Mouse (Mus musculus) myocyte (in vitro differentiated cells): ENCODE data around the gene Il4. TPM values are rescaled to one million over a fixed set of nuclear protein-coding genes. Genes with fewer than 3 reads are reported as not detected.

Source experiments
- H3K27me3 ChIP-seq: one replicate; pipeline ENCODE4 v1.6.1; 2011; ENCODE audit not compliant: control insufficient read depth, insufficient read depth, insufficient read length
- H3K36me3 ChIP-seq: one replicate; pipeline ENCODE4 v1.6.1; 2011; ENCODE audit not compliant: control insufficient read depth, insufficient read depth
- H3K4me2 ChIP-seq: one replicate; pipeline ENCODE4 v1.6.1; 2011; ENCODE audit warnings: low read depth, control low read depth
- H3K4me3 ChIP-seq: one replicate; pipeline ENCODE4 v1.5.1; 2011; ENCODE audit warnings: mild to moderate bottlenecking, control low read depth, moderate library complexity
- H3K79me2 ChIP-seq: one replicate; pipeline ENCODE4 v1.6.1; 2011; ENCODE audit not compliant: control insufficient read depth, insufficient read depth
- H3ac ChIP-seq: one replicate; pipeline ENCODE4 v1.6.1; 2011; ENCODE audit not compliant: control insufficient read depth, insufficient read length
- CEBPB ChIP-seq: IDR thresholded peaks from 2 replicates; pipeline ENCODE4 v1.6.1; 2011; ENCODE audit warnings: mild to moderate bottlenecking, moderate library complexity; ENCODE audit not compliant: poor library complexity, insufficient read depth, severe bottlenecking
- E2F4 ChIP-seq: IDR thresholded peaks from one replicate; pipeline ENCODE4 v1.6.1; 2011; ENCODE audit warnings: mild to moderate bottlenecking, control low read depth, moderate library complexity; ENCODE audit not compliant: insufficient read depth
- MAX ChIP-seq: IDR thresholded peaks from one replicate; pipeline ENCODE4 v1.6.1; 2011; ENCODE audit warnings: low read depth, mild to moderate bottlenecking, control low read depth
- MYOD1 ChIP-seq, 3 experiments: IDR thresholded peaks; one replicate each; pipeline ENCODE4 v1.6.1; 2011; ENCODE audit warnings: control low read depth in 2 of 3, low read depth in 2 of 3, mild to moderate bottlenecking in 2 of 3, moderate library complexity in 1 of 3; ENCODE audit not compliant: insufficient read length in 2 of 3, control insufficient read depth in 1 of 3
- MYOG ChIP-seq, 3 experiments: IDR thresholded peaks; one replicate each; pipeline ENCODE4 v1.6.1; 2011; ENCODE audit warnings: control low read depth in 2 of 3, low read depth in 2 of 3, mild to moderate bottlenecking in 2 of 3; ENCODE audit not compliant: insufficient read length in 2 of 3, control insufficient read depth in 1 of 3, insufficient read depth in 1 of 3
- POLR2A ChIP-seq: IDR thresholded peaks from one replicate; pipeline ENCODE4 v1.6.1; 2011; ENCODE audit warnings: low read depth, mild to moderate bottlenecking, control low read depth, moderate library complexity; ENCODE audit not compliant: insufficient read length
- POLR2AphosphoS2 ChIP-seq: IDR thresholded peaks from one replicate; pipeline ENCODE4 v1.6.1; 2011; ENCODE audit warnings: low read depth, control low read depth; ENCODE audit not compliant: insufficient read length
- REST ChIP-seq: IDR thresholded peaks from one replicate; pipeline ENCODE4 v1.6.1; 2011; ENCODE audit warnings: mild to moderate bottlenecking, control low read depth, moderate library complexity; ENCODE audit not compliant: insufficient read depth, insufficient read length
- SRF ChIP-seq: IDR thresholded peaks from one replicate; pipeline ENCODE4 v1.6.1; 2011; ENCODE audit warnings: low read depth; ENCODE audit not compliant: control insufficient read depth, insufficient read length
- TCF12 ChIP-seq: IDR thresholded peaks from one replicate; pipeline ENCODE4 v1.6.1; 2011; ENCODE audit warnings: mild to moderate bottlenecking, control low read depth; ENCODE audit not compliant: poor library complexity, insufficient read depth, severe bottlenecking
- TCF3 ChIP-seq: IDR thresholded peaks from one replicate; pipeline ENCODE4 v1.6.1; 2011; ENCODE audit warnings: low read depth, control low read depth; ENCODE audit not compliant: insufficient read length
- USF1 ChIP-seq: IDR thresholded peaks from one replicate; pipeline ENCODE4 v1.6.1; 2011; ENCODE audit warnings: low read depth, mild to moderate bottlenecking, control low read depth, moderate library complexity
- polyA plus RNA-seq: library from polyadenylated mRNA; unstranded; fragments of >200 nt; fragmentation: generic; extraction: Trizol; gene quantifications from one replicate; pipeline ENCODE4 v1.2.1, GENCODE M21; 2012; ENCODE audit warnings: missing spikeins

Gene Il4
- polyA plus RNA-seq, 1 experiment: 0.19 TPM

- Histone ChIP-seq H3K4me2 (no peak overlapping the region), H3K4me3 (no peak overlapping the region), H3ac (no peak overlapping the region), H3K36me3 (no peaks in the 10 kb centered on the region), H3K27me3 (no peaks in the 10 kb centered on the region), H3K79me2 (no peaks in the 10 kb centered on the region)
- TF ChIP-seq MYOG (IDR thresholded peaks at IDR 0.05; ENCODE audit: control insufficient read depth in 1 of 3, insufficient read depth in 1 of 3, insufficient read length in 2 of 3, low read depth in 2 of 3): no peak
- no peak for TF ChIP-seq POLR2AphosphoS2
- no peak for TF ChIP-seq REST
- no peak for TF ChIP-seq USF1
- no peak for TF ChIP-seq MYOD1 (IDR thresholded peaks at IDR 0.05; ENCODE audit: control insufficient read depth in 1 of 3, insufficient read length in 2 of 3, low read depth in 2 of 3)
- TF ChIP-seq E2F4: no peak
- no peak for TF ChIP-seq POLR2A
- TF ChIP-seq TCF3: no peak
- no peak for TF ChIP-seq CEBPB
- TF ChIP-seq SRF: no peak
- no peak for TF ChIP-seq MAX
Observed at GRCm38 (mm10) chr11:53627859-53628258, 9.4 kb upstream of the Il4 start.

GRCm38 (mm10) chr11:53626802-53627373 lies 8.4 kb upstream of the Il4 start:
- Histone ChIP-seq H3K4me2 (no peak overlapping the region), H3ac (no peak overlapping the region), H3K4me3 (no peak overlapping the region), H3K79me2 (no peaks in the 10 kb centered on the region), H3K27me3 (no peaks in the 10 kb centered on the region), H3K36me3 (no peaks in the 10 kb centered on the region)
- no peak for TF ChIP-seq POLR2AphosphoS2
- no peak for TF ChIP-seq USF1
- no peak for TF ChIP-seq TCF3
- no peak for TF ChIP-seq E2F4
- TF ChIP-seq SRF: no peak
- no peak for TF ChIP-seq REST
- no peak for TF ChIP-seq POLR2A

GRCm38 (mm10) chr11:53624124-53624523 lies 5.7 kb upstream of the Il4 start:
- peaks cover 11% of the 10 kb centered on the region for H3K27me3 ChIP-seq
- H3K36me3 ChIP-seq: no peaks in the 10 kb centered on the region
- H3K4me3 ChIP-seq: no peak overlapping the region
- H3K4me2 ChIP-seq: no peak overlapping the region
- no peak overlapping the region for H3ac ChIP-seq
- TF ChIP-seq MAX (no peak), MYOG (IDR thresholded peaks at IDR 0.05; ENCODE audit: control insufficient read depth in 1 of 3, insufficient read depth in 1 of 3, insufficient read length in 2 of 3, low read depth in 2 of 3) (no peak), POLR2A (no peak), TCF3 (no peak), SRF (no peak), POLR2AphosphoS2 (no peak), CEBPB (no peak)
- no peaks in the 10 kb centered on the region for H3K79me2 ChIP-seq

- TF ChIP-seq USF1 (no peak), MYOD1 (IDR thresholded peaks at IDR 0.05; ENCODE audit: control insufficient read depth in 1 of 3, insufficient read length in 2 of 3, low read depth in 2 of 3) (no peak), MAX (no peak), TCF3 (no peak), TCF12 (no peak)
- peaks cover 12% of the 10 kb centered on the region for H3K27me3 ChIP-seq
- H3K36me3 ChIP-seq: no peaks in the 10 kb centered on the region
- H3ac ChIP-seq: no peak overlapping the region
- no peak overlapping the region for H3K4me2 ChIP-seq
- H3K79me2 ChIP-seq: no peaks in the 10 kb centered on the region
- H3K4me3 ChIP-seq: no peak overlapping the region
Observed at GRCm38 (mm10) chr11:53623573-53623972, 5.1 kb upstream of the Il4 start.

GRCm38 (mm10) chr11:53622440-53622806 lies 4.0 kb upstream of the Il4 start:
- no peak overlapping the region for H3K4me2 ChIP-seq
- no peak overlapping the region for H3ac ChIP-seq
- no peak overlapping the region for H3K4me3 ChIP-seq
- TF ChIP-seq E2F4 (no peak), USF1 (no peak), MYOD1 (IDR thresholded peaks at IDR 0.05; ENCODE audit: control insufficient read depth in 1 of 3, insufficient read length in 2 of 3, low read depth in 2 of 3) (no peak), MYOG (IDR thresholded peaks at IDR 0.05; ENCODE audit: control insufficient read depth in 1 of 3, insufficient read depth in 1 of 3, insufficient read length in 2 of 3, low read depth in 2 of 3) (no peak), TCF12 (no peak), POLR2A (no peak), SRF (no peak), REST (no peak), TCF3 (no peak), MAX (no peak), CEBPB (no peak), POLR2AphosphoS2 (no peak)
- no peaks in the 10 kb centered on the region for H3K36me3 ChIP-seq
- peaks cover 18% of the 10 kb centered on the region for H3K27me3 ChIP-seq
- no peaks in the 10 kb centered on the region for H3K79me2 ChIP-seq
